Mouse (Mus musculus) megakaryocyte, embryonic 14.5 days (primary cell): ENCODE data around the gene Baz1a. TPM values are rescaled to one million over a fixed set of nuclear protein-coding genes. Genes with fewer than 3 reads are reported as not detected.
"Not testable (repeated sequence)": the region's sequence is repeated elsewhere in the genome, so short reads cannot be mapped to it uniquely, and the experiment has no call there.

Source experiments
- H3K27me3 ChIP-seq: replicated peaks from 2 replicates; pipeline ENCODE3; 2012; ENCODE audit warnings: inconsistent platforms
- H3K36me3 ChIP-seq: replicated peaks from 2 replicates; pipeline ENCODE3; 2012; ENCODE audit warnings: low read length, inconsistent platforms, mixed read lengths
- H3K4me1 ChIP-seq: 2 replicates; pipeline ENCODE4 v1.6.1; 2012; ENCODE audit warnings: inconsistent platforms
- H3K4me3 ChIP-seq: replicated peaks from 2 replicates; pipeline ENCODE3; 2012; ENCODE audit warnings: moderate library complexity, mild to moderate bottlenecking, inconsistent platforms
- H3K9me3 ChIP-seq: 2 replicates; pipeline ENCODE4 v1.6.1; 2012; ENCODE audit warnings: inconsistent platforms
- FLI1 ChIP-seq: IDR thresholded peaks from 2 replicates; pipeline ENCODE4 v1.6.1; 2012; ENCODE audit warnings: low read length, inconsistent platforms, mixed read lengths
- GATA1 ChIP-seq: IDR thresholded peaks from 3 replicates; pipeline ENCODE4 v1.6.1; 2012; ENCODE audit warnings: mixed read lengths, low read length, inconsistent platforms, borderline replicate concordance
- polyA plus RNA-seq: library from polyadenylated mRNA; stranded (reverse); fragments of >175 nt; gene quantifications from 2 replicates; pipeline ENCODE4 v1.2.3, GENCODE M21; 2012; ENCODE audit warnings: low replicate concordance; ENCODE audit not compliant: insufficient read depth

The Baz1a gene
- polyA plus RNA-seq, 1 experiment, result 4.2 TPM

DNA sequence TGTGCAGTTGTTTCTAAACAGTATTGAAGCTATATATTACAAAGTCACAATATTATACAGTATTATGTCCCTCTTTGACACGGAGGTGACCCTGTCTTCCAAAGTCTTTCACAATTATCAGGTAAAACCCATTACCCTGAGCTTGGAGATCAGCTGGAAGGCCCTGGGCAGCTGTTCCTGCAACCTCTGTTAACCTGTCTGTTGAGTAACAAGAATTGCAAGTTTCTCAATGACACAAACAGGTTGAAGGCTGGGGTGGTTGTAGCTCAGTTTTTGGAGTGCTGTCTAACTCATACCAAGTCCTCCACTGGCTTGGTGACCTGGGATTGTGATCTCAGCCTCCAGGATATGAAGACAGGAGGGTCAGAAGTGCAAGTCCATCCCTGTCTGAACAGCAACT is 1.1 kb downstream of the Baz1a start:
- Histone ChIP-seq H3K4me1 (peaks cover 15% of the 10 kb centered on the region), H3K36me3 (no peaks in the 10 kb centered on the region), H3K27me3 (peaks cover 6% of the 10 kb centered on the region), H3K9me3 (no peaks in the 10 kb centered on the region), H3K4me3 (no peak overlapping the region)
- TF ChIP-seq GATA1 (no peak), FLI1 (no peak)

DNA sequence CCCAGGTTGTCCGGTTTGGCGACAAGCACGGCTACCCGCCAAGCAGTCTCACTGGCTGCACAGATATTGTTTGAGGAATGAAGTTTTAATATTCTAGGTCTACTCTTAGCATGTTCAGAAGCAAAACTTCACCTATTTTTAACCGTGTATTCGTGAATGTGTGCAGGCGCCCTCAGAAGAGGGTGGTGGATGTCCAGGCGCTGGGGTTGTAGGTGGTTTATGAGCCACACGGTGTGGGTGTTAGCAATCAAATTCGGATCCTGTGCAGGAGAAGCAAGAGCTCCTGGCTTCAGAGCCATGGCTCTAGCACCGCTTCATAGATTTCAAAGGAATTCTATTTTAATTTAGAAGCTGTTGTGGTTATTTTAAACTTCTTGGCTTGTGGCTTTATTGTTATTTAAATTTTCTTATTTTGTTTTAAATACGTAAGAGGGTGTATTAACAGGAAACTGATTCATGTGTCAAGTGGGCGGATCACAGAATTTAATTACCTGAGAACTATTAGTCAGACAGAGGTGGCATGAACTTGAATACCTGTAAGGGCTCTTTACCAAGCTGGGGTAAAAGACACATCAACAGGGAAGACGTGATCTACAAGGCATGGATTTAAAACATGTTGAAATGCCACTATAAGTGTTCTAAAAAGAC is 6.7 kb downstream of the Baz1a start:
- TF ChIP-seq GATA1 (no peak), FLI1 (no peak)
- Histone ChIP-seq H3K9me3 (peaks cover 6% of the 10 kb centered on the region), H3K4me1 (peaks cover 5% of the 10 kb centered on the region; the same call in 1 of the 2 replicates), H3K4me3 (no peak overlapping the region), H3K36me3 (no peaks in the 10 kb centered on the region), H3K27me3 (no peaks in the 10 kb centered on the region)

DNA sequence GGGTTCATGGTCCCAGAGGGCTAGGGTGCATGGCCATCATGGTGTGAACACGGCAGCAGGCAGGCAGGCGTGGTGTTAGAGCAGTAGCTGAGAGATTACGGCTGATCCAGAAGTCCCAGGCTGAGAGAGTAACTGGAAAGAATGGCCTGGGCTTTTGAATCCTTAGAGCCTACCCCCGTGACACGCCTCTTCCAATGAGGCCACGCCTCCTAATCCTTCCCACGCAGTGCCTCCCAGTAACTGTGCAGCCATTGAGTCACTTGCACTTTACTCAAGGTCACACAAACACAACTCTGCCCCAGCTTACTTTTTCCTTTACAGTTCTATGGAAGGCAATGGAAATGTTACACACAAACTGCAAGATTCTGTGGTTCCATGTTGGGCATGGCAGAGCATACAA is 8.1 kb downstream of the Baz1a start:
- Histone ChIP-seq H3K4me3 (no peak overlapping the region), H3K9me3 (peaks cover 6% of the 10 kb centered on the region), H3K4me1 (peaks cover 5% of the 10 kb centered on the region; the same call in 1 of the 2 replicates), H3K27me3 (no peaks in the 10 kb centered on the region), H3K36me3 (no peaks in the 10 kb centered on the region)
- TF ChIP-seq GATA1 (no peak), FLI1 (no peak)

DNA sequence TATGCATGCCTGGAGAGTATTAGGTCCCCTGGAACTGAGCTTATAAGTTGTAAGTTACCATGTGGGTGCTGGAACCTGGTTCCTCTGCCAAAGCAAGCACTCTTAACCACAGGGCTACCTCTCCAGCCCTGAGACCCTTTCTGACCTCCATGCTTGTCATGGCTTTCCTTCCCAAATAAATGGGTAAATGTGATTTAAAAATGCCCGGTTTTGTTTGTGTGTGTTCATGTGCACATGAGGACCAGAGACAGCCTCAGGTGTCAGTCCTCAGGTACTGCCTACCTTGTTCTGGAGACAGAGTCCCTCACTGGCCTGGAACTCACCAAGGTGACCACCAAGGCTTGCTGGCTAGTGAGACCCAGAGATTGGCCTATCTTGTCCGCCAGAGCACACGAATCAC is 9.8 kb downstream of the Baz1a start:
- Histone ChIP-seq H3K27me3 (no peaks in the 10 kb centered on the region), H3K4me1 (peaks cover 11% of the 10 kb centered on the region), H3K9me3 (peaks cover 6% of the 10 kb centered on the region), H3K4me3 (no peak overlapping the region), H3K36me3 (no peaks in the 10 kb centered on the region)
- no peak for TF ChIP-seq GATA1
- no peak for TF ChIP-seq FLI1

DNA sequence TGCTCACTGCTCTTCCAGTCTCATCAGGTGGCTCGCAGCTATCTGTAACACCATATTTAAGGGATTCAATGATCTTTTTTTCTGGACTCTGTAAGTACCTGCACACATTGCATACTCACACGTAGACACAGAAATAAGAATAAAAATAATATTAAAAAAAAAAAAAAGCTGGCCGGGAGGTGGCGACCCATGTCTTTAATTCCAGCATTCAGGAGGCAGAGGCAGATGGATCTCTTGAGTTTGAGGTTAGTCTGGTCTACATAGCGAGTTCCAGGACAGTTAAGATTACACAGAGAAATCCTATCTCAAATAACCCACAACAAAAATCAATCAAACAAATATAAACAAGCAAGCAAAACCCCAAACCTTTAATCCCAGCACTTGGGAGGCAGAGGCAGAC is 10.3 kb downstream of the Baz1a start:
- Histone ChIP-seq H3K27me3 (no peaks in the 10 kb centered on the region), H3K4me1 (peaks cover 12% of the 10 kb centered on the region), H3K36me3 (no peaks in the 10 kb centered on the region), H3K9me3 (peaks cover 6% of the 10 kb centered on the region), H3K4me3 (no peak overlapping the region)
- TF ChIP-seq GATA1, result no peak
- no peak for TF ChIP-seq FLI1

DNA sequence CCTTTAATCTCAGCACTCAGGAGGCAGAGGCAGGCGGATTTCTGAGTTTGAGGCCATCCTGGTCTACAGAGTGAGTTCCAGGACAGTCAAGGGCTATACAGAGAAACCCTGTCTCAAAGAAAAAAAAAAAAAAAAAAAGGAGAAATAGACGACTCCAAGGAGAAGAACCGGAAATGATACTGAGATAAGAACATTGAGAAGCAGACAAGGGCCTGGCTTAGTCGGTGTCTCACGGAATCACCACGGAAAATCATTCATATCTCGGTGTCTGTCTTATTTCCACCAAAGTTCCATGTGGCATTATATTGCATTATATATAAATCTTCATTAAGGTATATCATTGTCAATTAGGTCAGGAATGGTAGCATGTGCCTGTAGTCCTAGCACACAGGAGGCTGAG is 11.6 kb downstream of the Baz1a start:
- H3K27me3 ChIP-seq, H3K36me3 ChIP-seq, H3K4me3 ChIP-seq, H3K9me3 ChIP-seq: not testable (repeated sequence)
- peaks cover 21% of the 10 kb centered on the region for H3K4me1 ChIP-seq

DNA sequence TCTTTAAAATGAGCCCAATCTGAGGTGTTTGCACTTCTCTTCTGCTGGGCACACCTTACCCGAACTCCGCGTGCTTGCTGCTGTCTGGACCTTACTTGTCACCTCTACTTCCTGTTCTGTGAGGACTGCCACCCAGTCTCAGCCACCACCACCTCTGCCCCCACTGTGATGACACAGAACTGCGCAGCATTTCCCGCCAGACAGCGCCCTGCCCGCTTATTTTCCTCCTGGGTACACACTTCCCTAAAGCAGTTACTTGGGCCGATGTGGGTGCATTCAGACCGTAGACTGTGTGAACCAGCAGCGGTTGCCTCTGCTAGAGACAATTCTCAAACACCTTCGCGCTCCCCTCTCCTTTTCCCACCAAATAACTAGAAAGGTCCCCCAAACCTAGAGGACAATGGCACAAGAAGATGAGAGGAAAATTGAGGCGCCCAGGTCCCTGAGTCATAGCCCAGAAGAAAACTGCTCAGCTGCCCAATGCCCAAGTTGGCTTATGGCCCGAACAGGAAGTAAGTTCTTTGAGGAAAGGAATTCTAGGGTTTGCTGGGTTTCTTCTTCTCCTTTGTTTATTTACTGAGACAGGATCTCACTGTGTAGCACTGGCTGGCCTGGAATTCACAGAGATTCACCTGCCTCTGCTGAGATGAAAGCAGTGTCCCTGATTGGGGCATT is 15.0 kb downstream of the Baz1a start:
- TF ChIP-seq GATA1 (no peak), FLI1 (no peak)
- Histone ChIP-seq H3K4me1 (peaks cover 22% of the 10 kb centered on the region), H3K4me3 (peak overlapping the region; percentile 84), H3K27me3 (peaks cover 2% of the 10 kb centered on the region), H3K36me3 (no peaks in the 10 kb centered on the region), H3K9me3 (no peaks in the 10 kb centered on the region)

DNA sequence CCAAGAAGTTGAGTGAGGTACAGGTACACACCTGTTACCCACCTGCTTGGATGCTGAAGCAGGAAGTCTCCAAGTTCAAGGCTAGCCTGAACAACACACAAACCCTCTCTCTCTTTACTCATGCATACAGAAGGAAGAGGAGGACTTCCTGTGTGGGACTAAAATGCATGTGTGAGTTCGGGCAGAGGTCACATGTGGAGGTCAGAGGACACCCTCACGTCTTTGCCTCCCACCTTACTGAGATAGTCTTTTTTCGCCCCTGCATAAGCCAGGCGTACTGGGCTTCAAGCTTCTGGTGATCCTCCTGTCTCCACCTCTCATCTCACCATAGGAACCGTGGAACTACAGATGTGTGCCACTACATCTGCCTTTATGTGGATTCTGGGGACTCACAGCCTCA is 15.7 kb downstream of the Baz1a start:
- Histone ChIP-seq H3K4me1 (peaks cover 29% of the 10 kb centered on the region), H3K4me3 (peak overlapping the region; percentile 1), H3K36me3 (no peaks in the 10 kb centered on the region), H3K27me3 (peaks cover 2% of the 10 kb centered on the region), H3K9me3 (no peaks in the 10 kb centered on the region)
- no peak for TF ChIP-seq GATA1
- no peak for TF ChIP-seq FLI1

DNA sequence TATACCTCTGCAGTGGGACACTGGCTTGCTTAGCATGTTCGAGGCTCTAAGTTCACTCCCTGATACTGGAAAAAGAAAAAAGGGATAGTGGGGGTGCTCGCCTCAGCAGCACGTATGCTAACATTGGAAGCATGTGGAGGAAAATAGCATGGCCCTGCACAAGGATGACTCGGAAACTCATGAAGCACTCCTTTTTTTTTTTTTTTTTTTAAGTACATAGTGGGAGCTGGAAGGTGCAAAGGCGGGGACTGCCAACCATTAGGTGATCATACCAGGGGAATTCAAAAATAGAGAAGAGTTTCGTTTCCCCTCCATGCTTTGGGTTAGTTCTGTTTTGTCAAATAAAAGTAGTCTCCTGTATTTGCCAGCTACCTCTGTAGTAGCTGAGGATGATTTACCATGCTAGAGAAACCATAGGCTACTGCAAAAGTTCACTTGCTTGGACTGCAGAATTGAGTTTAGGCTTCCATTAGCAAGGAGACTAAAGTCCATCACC is 17.1 kb downstream of the Baz1a start:
- Histone ChIP-seq H3K9me3 (no peaks in the 10 kb centered on the region), H3K27me3 (peaks cover 2% of the 10 kb centered on the region), H3K4me1 (peaks cover 42% of the 10 kb centered on the region), H3K36me3 (no peaks in the 10 kb centered on the region), H3K4me3 (no peak overlapping the region)
- TF ChIP-seq GATA1, result no peak
- no peak for TF ChIP-seq FLI1

DNA sequence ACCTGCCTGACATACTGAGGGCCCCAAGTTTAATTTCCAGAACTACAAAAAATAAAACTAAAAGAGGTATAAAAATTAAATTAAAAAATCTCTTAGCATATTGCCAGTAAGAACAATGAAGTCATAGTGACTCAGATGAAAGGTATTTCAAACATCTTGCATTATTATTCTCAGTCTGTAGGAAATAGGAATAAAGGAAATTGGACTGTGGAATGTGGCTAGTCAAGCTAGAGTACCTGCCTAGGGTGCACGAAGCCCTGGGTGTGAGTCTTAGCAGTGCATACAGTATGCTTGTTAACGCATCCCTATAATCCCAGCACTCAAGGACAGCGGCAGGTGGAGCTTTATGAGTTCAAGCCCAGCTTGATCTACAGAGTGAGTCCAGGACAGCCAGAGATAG is 18.2 kb downstream of the Baz1a start:
- Histone ChIP-seq H3K9me3 (no peaks in the 10 kb centered on the region), H3K4me1 (peaks cover 42% of the 10 kb centered on the region), H3K36me3 (no peaks in the 10 kb centered on the region), H3K27me3 (peaks cover 2% of the 10 kb centered on the region), H3K4me3 (no peak overlapping the region)
- TF ChIP-seq GATA1 (no peak), FLI1 (no peak)
